Mouse (Mus musculus): ENCODE results near the gene Plpp7.

The Plpp7 gene

GRCm38 (mm10) chr2:32105117-32105913, 10.0 kb downstream of the Plpp7 start:
- peak in 1 of 2 experiments; percentile 40 for DNase-seq

GRCm38 (mm10) chr2:32105930-32106329, 10.6 kb downstream of the Plpp7 start:
- DNase-seq = no peak

GRCm38 (mm10) chr2:32111268-32111667, 15.9 kb downstream of the Plpp7 start:
- no peak for DNase-seq

- DNase-seq = no peak
These were observed 17.2 kb downstream of the Plpp7 start for GRCm38 (mm10) chr2:32112548-32112947.

GRCm38 (mm10) chr2:32115851-32116268, 20.5 kb downstream of the Plpp7 start:
- no peak for DNase-seq

- no peak for DNase-seq
These were observed 24.7 kb downstream of the Plpp7 start for GRCm38 (mm10) chr2:32119802-32120750.

GRCm38 (mm10) chr2:32121150-32121549, 25.8 kb downstream of the Plpp7 start:
- DNase-seq = no peak

- no peak for DNase-seq
These were observed 26.5 kb downstream of the Plpp7 start for GRCm38 (mm10) chr2:32121785-32122184.

GRCm38 (mm10) chr2:32127653-32128535, 32.6 kb downstream of the Plpp7 start:
- DNase-seq = no peak

GRCm38 (mm10) chr2:32128536-32128841, 33.2 kb downstream of the Plpp7 start:
- no peak for DNase-seq

- DNase-seq = no peak
These were observed 34.2 kb downstream of the Plpp7 start for GRCm38 (mm10) chr2:32129383-32130074.

- peak; percentile 61 to 77 for DNase-seq
These were observed 35.1 kb downstream of the Plpp7 start for GRCm38 (mm10) chr2:32130435-32130834.

- DNase-seq = no peak
These were observed 36.0 kb downstream of the Plpp7 start for GRCm38 (mm10) chr2:32131205-32131834.

GRCm38 (mm10) chr2:32131866-32132566, 36.7 kb downstream of the Plpp7 start:
- no peak for DNase-seq

- peak in 1 of 2 experiments; percentile 62 for DNase-seq
These were observed 37.3 kb downstream of the Plpp7 start for GRCm38 (mm10) chr2:32132567-32132992.

- peak; percentile 96 to 97 for DNase-seq
These were observed 38.7 kb downstream of the Plpp7 start for GRCm38 (mm10) chr2:32134039-32134438.

GRCm38 (mm10) chr2:32137667-32138266, 42.4 kb downstream of the Plpp7 start:
- DNase-seq = peak; percentile 98

GRCm38 (mm10) chr2:32139377-32139776, 44.0 kb downstream of the Plpp7 start:
- no peak for DNase-seq

GRCm38 (mm10) chr2:32140498-32140934, 45.2 kb downstream of the Plpp7 start:
- DNase-seq = no peak

- no peak for DNase-seq
These were observed 46.3 kb downstream of the Plpp7 start for GRCm38 (mm10) chr2:32141602-32142001.
